In genomic region chr8:18345322-18345721, GRCm38 (mm10) we compare ENCODE assay signal across 8 mouse cellular contexts.
A peak's percentile ranks its signal among the peaks of the same experiment; 100 is the strongest.
DNase-seq lines count a peak whose midpoint lies in the region; ATAC-seq and TF ChIP-seq lines count a peak whose summit lies in the region.

No protein-coding gene starts in this region.

- no peak overlapping the region for H3K9ac ChIP-seq in lung, embryonic 14.5 days
- no peak overlapping the region for H3K9ac ChIP-seq in neural tube, embryonic 12.5 days

- 26% methylated on average over 6 of the region's 6 CpGs for WGBS in lung, embryonic 14.5 days
- 26% methylated on average over 6 of the region's 6 CpGs for WGBS in neural tube, embryonic 12.5 days

- H3K27me3 ChIP-seq in lung, embryonic 14.5 days (ENCODE audit: insufficient read depth, low read length), result no peaks in the 10 kb centered on the region
- no peaks in the 10 kb centered on the region for H3K27me3 ChIP-seq in neural tube, embryonic 12.5 days (replicated peaks)

- no peaks in the 10 kb centered on the region for H3K9me3 ChIP-seq in lung, embryonic 14.5 days (ENCODE audit: low read depth, low read length)
- H3K9me3 ChIP-seq in neural tube, embryonic 12.5 days, result no peaks in the 10 kb centered on the region

- ATAC-seq in lung, embryonic 14.5 days (ENCODE audit: insufficient read depth), result no peak
- ATAC-seq in neural tube, embryonic 12.5 days (ENCODE audit: low FRiP score, low read depth), result peak; percentile 88; the same call in 1 of the 2 replicates
- ATAC-seq in erythroid progenitor cell, adult 5-6 weeks (replicated peaks; ENCODE audit: low FRiP score, poor library complexity, severe bottlenecking), result no peak

- no peaks in the 10 kb centered on the region for H3K4me1 ChIP-seq in lung, embryonic 14.5 days (ENCODE audit: insufficient read depth)
- H3K4me1 ChIP-seq in embryonic fibroblast, embryonic 13.5 days (ENCODE audit: control insufficient read depth, insufficient read depth, low read length), result no peaks in the 10 kb centered on the region
- no peaks in the 10 kb centered on the region for H3K4me1 ChIP-seq in neural tube, embryonic 12.5 days

- H3K36me3 ChIP-seq in lung, embryonic 14.5 days (ENCODE audit: insufficient read depth), result no peaks in the 10 kb centered on the region
- no peaks in the 10 kb centered on the region for H3K36me3 ChIP-seq in neural tube, embryonic 12.5 days

- no peak for TF ChIP-seq POLR2A in embryonic fibroblast, embryonic 13.5 days (IDR thresholded peaks at IDR 0.05; ENCODE audit: low read depth, low read length)

- no peak overlapping the region for H3K4me2 ChIP-seq in lung, embryonic 14.5 days
- no peak overlapping the region for H3K4me2 ChIP-seq in neural tube, embryonic 12.5 days (replicated peaks)

- DNase-seq in lung, embryonic 14.5 days, result peak; percentile 78
- no peak for DNase-seq in lung, postnatal 25 days (ENCODE audit: low spot score)
- DNase-seq in brain, adult 2 months (ENCODE audit: low read depth, low spot score), result peak; percentile 73
- peak; percentile 1 for DNase-seq in hindlimb bud, embryonic 11.5 days (ENCODE audit: extremely low spot score, low read depth, low spot score)
- DNase-seq in left cerebral cortex, adult 8-10 months (ENCODE audit: low spot score in 2 of 2), result peak; percentile 11 to 17

- H3K4me3 ChIP-seq in lung, embryonic 14.5 days (ENCODE audit: low read depth, low read length), result no peak overlapping the region
- H3K4me3 ChIP-seq in embryonic fibroblast, embryonic 13.5 days (ENCODE audit: insufficient read depth, low read length), result no peak overlapping the region
- H3K4me3 ChIP-seq in neural tube, embryonic 12.5 days, result no peak overlapping the region

- TF ChIP-seq CTCF in lung, embryonic 14.5 days (IDR thresholded peaks at IDR 0.05; ENCODE audit: low read depth), result peak; percentile 85
- peak; percentile 75 for TF ChIP-seq CTCF in embryonic fibroblast, embryonic 13.5 days (IDR thresholded peaks at IDR 0.05; ENCODE audit: borderline replicate concordance, insufficient read depth, low read length)

- no peak overlapping the region for H3K27ac ChIP-seq in lung, embryonic 14.5 days (ENCODE audit: low read depth)
- no peak overlapping the region for H3K27ac ChIP-seq in embryonic fibroblast, embryonic 13.5 days (ENCODE audit: insufficient read depth, low read length)
- H3K27ac ChIP-seq in neural tube, embryonic 12.5 days, result no peak overlapping the region
